Mouse (Mus musculus) lung, postnatal 25 days (tissue): ENCODE measurements at regions not wholly inside any gene's neighbourhood (a gene's known extent, or its start where the extent isn't known, plus 50 kb on each side); places are given as distances from the start of the nearest gene placed in this dataset.
A peak's percentile ranks its signal among the peaks of the same experiment; 100 is the strongest.

ENCODE experiments used
- DNase-seq: peaks from one replicate; pipeline ENCODE4 v3.0.0; 2022; ENCODE audit warnings: low spot score

DNA sequence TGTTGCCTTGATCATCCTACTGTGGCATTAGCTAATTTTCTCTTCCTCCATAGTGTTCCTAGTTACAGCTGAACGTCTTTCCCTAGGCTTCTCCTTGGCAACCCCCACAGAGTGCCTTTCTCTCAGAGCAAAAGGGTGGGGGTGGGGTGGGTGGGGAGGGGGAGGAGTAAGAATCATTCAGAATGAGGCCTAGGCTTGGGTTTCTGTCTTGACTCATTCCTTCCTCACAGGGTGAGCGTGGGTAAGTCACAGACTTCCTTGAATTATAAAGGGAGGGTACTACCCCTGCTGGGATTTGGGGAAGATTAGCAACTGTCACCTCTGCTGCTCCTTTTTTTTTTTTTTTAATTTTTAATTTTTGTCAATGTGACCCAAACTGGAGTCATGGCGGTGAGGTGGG lies 114.5 kb downstream of the Dhx35 start:
- no peak for DNase-seq

- no peak for DNase-seq
These were observed 115.7 kb downstream of the Dhx35 start for GRCm38 (mm10) chr2:158910325-158910724.

DNA sequence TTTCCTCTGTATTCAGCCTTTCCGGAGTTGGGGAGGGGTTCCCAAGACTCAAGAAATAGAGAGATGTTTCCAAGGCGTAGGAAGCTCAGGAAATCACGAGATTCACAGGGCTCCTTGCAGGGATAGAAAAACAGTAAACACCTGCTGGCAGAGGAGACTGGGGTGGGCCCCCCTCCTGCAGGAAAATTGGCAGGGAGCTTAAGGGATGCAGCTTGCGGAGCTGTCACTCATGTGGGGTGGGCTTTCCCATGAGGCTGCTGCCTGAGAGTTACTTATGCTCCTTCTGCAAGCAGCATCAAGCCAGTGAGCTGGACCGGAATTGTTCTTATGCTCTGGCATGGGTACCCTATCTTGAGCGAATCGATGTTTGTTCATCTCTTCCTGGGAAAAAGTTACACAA lies 116.6 kb downstream of the Dhx35 start:
- DNase-seq: no peak

GRCm38 (mm10) chr2:158912631-158913258 lies 118.1 kb downstream of the Dhx35 start:
- peak; percentile 7 for DNase-seq

GRCm38 (mm10) chr2:158917398-158917797 lies 122.8 kb downstream of the Dhx35 start:
- no peak for DNase-seq

DNA sequence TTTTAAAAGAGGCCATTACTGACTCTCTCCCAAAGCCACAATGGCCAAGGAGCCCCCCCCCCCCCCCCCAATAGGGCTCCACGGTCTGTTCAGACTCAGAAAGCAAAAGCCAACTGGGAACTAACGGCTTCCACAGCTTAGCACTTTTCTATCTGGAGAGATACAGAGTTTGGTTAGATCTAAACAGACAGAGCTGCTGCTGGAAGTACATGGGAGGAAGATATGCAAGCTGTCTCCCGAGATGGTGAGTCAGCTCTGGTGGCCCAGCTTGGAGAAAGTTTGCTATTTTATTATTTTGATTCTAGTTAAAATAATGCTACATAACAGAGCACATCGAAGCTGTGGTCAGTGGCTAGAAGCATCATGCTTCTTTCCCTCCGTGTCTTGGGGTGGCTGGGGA lies 123.7 kb downstream of the Dhx35 start:
- DNase-seq: no peak

GRCm38 (mm10) chr2:158921342-158922255 lies 127.0 kb downstream of the Dhx35 start:
- DNase-seq: no peak

DNA sequence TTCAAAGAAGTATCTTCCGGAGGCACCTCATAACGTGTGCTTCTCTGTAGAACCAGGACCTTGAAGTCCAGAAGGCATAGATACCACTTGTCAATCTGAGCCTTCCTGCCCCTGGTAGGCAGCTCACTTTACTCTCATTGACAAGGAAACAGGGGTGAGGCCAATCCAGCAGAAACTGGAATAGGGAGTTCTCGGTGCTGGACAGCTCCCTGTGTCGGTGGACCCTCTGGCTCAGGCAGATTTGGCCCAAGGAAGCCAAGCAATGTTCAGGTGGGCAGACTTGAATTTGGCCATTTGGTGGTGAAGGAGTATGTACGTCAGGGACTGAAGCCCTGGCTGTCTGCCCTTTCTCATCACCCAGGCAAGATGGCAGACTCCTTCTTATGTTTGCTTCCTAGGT lies 128.2 kb downstream of the Dhx35 start:
- no peak for DNase-seq

GRCm38 (mm10) chr2:158929507-158929906 lies 134.9 kb downstream of the Dhx35 start:
- DNase-seq: no peak

- DNase-seq: no peak
These were observed 143.4 kb downstream of the Dhx35 start for GRCm38 (mm10) chr2:158937948-158938565.

GRCm38 (mm10) chr2:158949418-158949817 lies 154.8 kb downstream of the Dhx35 start:
- DNase-seq: no peak

- no peak for DNase-seq
These were observed 156.5 kb downstream of the Dhx35 start for GRCm38 (mm10) chr2:158951061-158951460.

- no peak for DNase-seq
These were observed 162.3 kb downstream of the Dhx35 start for GRCm38 (mm10) chr2:158956888-158957287.

DNA sequence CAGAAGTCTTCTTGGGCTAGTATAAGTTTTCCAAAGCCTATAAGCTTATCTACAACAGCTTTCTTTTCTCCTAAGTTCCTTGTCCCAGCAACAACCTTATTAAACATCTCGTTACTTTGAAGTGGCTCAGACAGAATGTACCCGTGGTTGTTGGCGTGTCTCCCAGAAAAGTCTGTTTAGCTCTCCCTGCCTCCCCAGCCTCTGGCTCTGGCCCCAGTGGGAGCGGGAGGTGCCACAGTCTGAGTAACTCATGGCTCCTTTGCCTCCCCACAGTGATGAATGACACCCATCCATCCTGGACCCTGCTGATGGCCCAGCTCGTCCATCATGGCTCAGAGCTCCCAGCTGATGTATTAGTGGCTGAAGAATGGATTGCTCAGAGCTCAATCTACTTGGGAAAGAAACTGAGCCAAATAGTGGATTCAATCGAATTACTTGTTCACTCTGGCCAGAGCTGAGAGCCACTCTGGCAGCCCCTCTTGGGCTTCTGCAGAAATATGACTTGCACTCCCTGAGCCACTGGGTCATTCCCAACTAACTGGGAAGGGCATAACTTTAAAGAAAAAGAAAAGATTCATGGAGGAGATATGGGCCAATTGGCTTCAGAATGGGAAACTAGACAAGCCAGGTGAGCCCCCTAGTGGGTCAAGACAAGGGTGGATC lies 170.5 kb downstream of the Dhx35 start:
- peak; percentile 39 for DNase-seq

DNA sequence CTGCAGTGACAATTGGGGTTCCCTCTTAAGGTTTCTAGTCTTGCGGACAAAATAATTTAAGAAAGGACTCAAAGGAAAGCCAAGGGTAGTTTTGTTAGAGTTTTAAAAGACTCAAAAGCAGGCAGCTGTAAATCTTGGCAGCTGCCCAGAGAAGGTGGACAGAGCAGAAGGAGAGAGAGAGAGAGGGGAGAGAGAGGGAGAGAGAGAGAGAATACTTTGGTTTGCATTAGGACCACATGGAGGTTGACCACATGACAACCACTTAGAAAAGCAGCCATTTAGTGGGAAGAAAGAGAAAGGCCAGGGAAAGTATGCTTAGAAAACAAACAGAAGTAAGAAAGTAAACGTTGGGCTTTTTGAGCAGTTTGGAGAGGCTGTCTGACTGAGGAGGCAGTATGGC lies 177.6 kb downstream of the Dhx35 start:
- DNase-seq: no peak

GRCm38 (mm10) chr2:158985529-158986148 lies 191.0 kb downstream of the Dhx35 start:
- DNase-seq: no peak

- no peak for DNase-seq
These were observed 208.0 kb downstream of the Dhx35 start for GRCm38 (mm10) chr2:159002481-159003186.

- no peak for DNase-seq
These were observed 208.5 kb downstream of the Dhx35 start for GRCm38 (mm10) chr2:159003187-159003497.

DNA sequence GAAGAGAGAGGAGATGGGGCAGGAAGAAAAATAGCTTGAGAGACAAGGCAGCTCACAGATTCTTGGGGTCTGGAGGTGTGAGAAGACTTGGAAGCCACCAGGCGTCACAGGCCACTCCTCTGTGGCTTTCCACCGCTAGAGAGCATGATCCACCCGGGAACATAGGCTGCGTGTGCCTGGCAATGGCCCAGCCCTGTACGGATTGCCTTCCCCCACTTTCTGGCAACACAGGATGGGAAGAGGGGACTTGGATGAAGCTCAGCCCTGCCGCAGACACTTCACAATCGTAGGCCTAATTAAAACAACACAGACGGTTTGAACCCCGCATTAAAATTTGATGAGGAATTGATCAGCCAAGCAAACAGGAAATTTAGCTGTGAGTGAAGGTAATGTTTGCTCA lies 209.8 kb downstream of the Dhx35 start:
- DNase-seq: no peak

DNA sequence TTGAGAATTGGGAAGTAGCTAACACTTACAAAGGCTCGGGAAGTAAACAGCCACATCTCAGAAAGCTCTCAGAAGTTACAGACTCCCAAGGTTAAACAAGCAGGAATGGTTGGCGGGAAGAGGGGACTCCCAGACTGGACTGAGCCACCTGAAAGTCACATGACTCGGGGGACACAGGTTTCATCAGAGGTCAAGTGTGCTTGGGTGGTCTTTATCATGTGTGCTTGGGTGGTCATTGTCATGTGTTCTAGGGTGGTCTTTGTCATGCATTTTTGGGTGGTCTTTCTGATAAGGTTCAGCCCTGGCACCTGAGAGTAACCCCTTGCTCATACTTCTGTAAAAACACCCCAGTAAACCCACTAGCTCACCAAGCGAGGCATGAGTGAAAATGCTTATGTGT lies 218.1 kb downstream of the Dhx35 start:
- no peak for DNase-seq

DNA sequence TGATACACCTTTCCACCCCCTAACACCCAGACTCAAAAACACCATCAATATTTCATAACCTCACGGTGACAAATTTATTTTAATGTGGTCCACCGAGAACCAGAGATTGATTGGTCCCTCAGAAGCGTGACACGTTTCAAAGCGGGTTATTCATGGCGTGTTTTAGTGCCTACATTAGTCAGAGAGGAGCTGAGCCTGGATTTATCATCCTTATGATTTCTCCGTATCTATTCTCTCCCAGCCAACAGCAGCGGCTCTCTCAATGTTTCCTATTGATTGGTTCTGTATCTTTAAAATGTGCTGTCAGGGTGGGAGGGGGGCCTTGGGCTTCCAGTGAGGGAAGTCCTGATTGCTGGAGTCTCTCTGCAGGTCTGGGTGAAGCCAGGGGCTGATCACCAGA lies 219.9 kb downstream of the Dhx35 start:
- DNase-seq: no peak
